Mouse (Mus musculus): Measurements from ENCODE around the gene Tnfaip8l2. TPM values are rescaled to one million over a fixed set of nuclear protein-coding genes. Genes with fewer than 3 reads are reported as not detected.
"Not testable (repeated sequence)": the region's sequence is repeated elsewhere in the genome, so short reads cannot be mapped to it uniquely, and the experiment has no call there.

Gene Tnfaip8l2
- total RNA-seq, 2 experiments from 2014 or later = 2.6 to 3.2 TPM

DNA sequence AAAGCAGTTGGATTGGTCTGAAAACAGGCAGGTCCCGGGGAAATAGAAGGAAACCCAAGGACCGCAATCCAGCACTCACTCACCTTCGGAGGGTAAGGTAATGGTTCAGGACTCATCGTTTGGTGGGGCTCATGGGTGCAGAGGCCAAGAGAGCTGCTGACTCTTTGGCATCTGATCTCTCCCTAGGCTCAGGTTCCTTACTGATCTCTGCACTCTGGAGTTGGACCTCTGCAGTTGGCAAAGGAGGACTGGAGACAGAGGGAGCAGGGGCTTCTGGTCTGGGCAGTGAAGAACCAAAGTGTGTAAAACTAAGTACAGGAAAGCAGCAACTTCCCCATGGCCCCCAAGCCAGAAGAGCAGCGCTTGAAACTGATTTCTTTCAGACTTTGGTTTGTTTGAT lies 12.1 kb downstream of the Tnfaip8l2 start:
- intact Hi-C loops (cut with DNase I) = no loop called here
- no peak for DNase-seq (ENCODE audit: low spot score in 2 of 2)

DNA sequence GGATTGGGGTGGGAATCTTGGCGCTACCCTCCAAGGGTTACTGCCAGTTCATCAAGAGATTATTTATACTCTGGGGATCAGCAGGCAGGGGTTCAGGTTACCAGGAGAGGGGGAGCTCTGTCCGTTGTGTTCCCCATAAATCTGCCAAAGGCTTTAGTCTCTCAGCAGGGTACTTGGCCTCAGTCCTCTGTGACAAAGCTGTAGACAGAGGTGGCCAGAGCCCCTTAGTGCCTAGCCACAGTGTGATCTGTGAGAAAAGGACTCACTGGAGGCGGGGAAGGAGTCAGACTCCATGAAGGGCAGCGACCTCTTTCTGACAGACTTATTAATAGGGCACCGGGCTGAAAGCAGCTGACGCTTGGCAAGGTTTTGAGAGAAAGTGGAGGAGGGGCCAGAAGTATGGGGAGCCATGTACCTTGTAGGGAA lies 12.9 kb downstream of the Tnfaip8l2 start:
- DNase-seq (ENCODE audit: low spot score in 2 of 2) = no peak
- intact Hi-C loops (cut with DNase I) = no loop called here

DNA sequence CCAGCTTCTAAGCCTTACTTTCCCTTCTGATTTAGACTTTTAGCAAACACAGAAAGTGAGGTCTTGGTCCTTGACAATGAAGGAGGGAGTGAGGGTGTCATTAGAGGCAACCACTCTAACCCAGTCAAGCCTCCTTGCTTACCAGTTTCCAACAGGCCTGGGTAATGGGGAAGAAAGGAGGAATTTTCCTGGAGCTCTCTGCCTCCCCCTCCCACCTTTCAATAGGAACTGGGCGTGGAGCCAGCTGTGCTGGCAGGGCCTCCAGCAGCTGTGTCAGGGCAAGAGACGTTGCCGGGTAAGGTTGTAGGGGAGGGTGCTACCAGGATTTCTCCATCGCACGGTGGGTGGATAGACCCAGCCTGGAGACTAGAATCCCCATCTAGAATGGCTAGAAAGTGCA lies 17.2 kb downstream of the Tnfaip8l2 start:
- intact Hi-C loops (cut with DNase I) = no loop called here
- peak in 1 of 2 experiments; percentile 42 for DNase-seq (ENCODE audit: low spot score in 2 of 2)

DNA sequence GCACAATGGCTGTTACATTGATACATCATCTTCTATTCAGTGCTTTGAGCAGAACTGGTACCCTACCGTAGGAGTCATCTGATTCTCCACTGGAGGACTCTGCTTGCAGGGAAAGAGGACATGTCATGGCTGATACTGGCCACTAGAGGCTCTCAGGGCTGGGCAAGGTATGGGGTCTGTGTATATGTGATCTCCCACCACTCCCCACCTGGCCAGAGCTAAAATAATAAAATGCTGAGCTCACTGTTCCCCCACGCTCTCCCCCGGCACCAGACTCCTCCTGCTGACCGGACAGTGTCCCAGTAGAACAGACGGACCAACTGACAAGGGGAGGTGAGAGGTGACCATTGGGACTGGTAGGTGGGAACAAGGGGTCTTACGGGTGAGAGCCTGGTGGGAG lies 17.9 kb downstream of the Tnfaip8l2 start, which contains the start of gene Tmod4:
Gene Tmod4 (plus strand): TSS at position 231 of the 400 bp plus-strand sequence.
- intact Hi-C loops (cut with DNase I) = no loop called here
- DNase-seq (ENCODE audit: low spot score in 2 of 2) = no peak

DNA sequence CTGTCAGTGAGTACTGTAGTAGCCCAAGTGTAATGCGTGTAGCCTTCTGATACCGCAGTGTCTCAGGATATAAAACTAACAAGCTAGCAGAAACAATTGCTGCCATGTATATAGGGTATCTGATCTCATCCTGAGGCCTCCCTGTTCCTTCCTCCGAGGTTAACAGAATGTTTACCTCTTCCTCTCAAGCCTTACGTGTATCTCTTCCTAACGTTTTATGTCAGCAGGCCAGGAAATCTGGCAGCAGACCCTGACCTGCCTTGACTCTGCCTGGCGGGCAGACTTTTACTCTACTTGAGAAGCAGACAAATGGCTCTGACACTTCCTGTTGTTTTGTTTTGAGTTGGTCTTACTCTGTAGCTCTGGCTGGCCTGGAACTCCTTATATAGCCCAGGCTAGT lies 20.6 kb downstream of the Tnfaip8l2 start:
- intact Hi-C loops (cut with DNase I) = no loop called here
- DNase-seq (ENCODE audit: low spot score in 2 of 2) = no peak

DNA sequence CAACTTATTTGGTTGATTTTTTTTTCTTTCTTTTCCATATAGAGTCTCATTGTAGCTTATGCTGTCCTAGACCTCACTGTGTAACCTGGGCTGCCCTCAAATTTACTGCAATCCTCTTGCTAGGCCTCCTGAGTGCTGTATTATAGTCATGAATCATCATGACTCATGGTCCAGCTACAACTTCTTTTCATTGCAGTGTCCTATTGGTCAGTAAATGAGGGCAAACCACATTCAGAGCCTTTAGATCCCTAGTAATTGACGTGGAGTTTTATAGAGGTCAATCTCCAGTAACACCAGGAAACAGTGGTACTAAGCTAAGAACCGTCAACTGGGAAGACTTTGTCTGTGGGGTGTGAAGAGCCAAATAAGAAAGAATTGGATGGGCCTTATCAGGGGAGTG lies 24.4 kb downstream of the Tnfaip8l2 start:
- DNase-seq (ENCODE audit: low spot score in 2 of 2) = no peak
- intact Hi-C loops (cut with DNase I) = no loop called here

DNA sequence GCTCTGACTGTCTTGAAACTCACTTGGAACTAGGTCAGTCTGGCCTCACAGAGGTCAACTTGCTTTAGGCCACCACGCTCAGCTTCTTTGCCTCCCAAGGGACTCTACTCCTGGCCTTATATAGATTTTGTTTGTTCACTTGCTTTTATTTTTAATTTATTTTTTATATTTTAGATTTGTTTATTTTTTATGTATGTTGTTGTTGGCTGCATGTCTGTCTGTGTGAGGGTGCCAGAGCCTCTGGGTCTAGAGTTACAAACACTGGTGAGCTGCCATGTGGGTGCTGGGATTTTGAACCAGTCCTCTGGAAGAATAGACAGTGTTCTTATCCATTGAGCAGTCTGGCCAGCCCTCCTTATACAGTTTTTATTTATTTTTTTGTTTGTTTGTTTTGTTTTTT lies 29.4 kb downstream of the Tnfaip8l2 start:
- intact Hi-C loops (cut with DNase I) = no loop called here
- DNase-seq (ENCODE audit: low spot score in 2 of 2) = no peak

DNA sequence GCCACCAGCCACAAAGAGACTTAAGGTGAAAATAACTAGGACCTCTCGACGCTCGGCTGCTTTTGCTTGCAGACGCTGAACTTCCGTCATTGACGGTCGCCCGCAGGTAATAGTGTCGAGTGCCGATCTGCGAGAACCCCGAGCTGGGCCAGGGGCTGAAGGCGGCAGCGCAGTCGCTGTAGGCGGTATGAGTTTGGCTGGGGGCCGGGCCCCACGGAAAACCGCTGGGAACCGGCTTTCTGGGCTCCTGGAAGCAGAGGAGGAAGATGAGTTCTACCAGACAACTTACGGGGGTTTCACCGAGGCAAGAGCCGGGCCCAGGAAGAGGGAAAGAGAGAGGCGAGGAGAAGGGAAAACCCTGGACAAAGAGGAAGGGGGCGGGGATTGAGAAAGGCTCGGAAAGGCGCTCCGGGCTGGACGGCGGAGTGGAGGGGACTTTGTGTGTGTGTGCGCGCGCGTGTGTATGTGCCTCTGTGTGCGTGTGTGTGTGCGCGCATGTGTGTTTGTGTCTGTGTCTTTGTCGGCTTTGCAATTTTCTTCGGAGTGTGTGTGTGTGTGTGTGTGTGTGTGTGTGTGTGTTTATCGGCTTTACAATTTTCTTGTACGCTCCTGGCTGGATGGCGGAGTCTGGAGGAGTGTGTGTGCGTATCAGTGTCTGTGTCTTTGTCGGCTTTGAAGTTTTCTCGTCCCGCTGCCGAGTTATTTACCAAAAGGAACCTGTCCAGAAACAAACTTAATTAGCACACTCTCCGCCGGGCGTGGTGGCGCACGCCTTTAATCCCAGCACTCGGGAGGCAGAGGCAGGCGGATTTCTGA lies 31.0 kb downstream of the Tnfaip8l2 start, which contains the start of gene Vps72:
Gene Vps72 (plus strand): TSS at position 112 of the 816 bp plus-strand sequence.
- peak; percentile 91 to 96 for DNase-seq (ENCODE audit: low spot score in 2 of 2)
- intact Hi-C loops (cut with DNase I) = loop anchor here (2.0 kb wide), 1 partner anchor 22 kb away; no protein-coding TSS in a partner anchor

DNA sequence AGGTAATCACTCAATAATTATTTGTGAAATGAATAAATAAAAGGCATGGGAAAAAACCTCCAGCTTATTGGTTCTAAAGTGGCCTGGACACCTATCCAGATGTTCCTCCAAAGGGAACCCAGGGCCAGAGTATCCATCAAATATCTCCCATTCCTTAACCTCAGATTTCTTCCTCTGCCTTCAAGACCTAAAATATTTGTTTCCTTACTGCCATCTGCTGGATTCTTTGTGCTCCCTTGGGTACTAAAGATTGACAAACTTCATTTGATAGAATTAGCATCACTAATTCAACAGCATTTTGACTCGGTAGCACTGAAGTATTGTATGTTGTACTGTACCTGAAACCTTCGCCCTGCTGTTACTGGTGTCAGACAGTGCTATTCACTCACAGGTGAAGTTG lies 34.3 kb downstream of the Tnfaip8l2 start:
- intact Hi-C loops (cut with DNase I) = loop anchor here (2.0 kb wide), 1 partner anchor 55 kb away; no protein-coding TSS in a partner anchor
- peak in 1 of 2 experiments; percentile 44 for DNase-seq (ENCODE audit: low spot score in 2 of 2)

DNA sequence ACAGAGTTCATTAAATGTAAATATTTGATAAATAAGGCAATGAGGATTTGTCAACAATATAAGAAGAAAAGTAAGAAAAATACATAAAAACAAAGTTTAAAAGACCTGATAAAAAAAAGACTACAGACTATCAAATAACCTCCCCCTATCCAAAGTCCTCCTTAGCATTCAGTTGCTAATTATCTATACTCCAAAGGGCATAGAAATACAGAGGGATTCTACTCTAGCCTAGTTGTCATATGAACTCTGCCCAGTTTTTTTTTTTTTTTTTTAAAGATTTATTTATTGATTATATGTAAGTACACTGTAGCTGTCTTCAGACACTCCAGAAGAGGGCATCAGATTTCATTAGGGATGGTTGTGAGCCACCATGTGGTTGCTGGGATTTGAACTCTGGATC lies 34.9 kb downstream of the Tnfaip8l2 start:
- intact Hi-C loops (cut with DNase I) = loop anchor here (2.0 kb wide), 1 partner anchor 55 kb away; no protein-coding TSS in a partner anchor
- not testable (repeated sequence) for DNase-seq (ENCODE audit: low spot score in 2 of 2)

DNA sequence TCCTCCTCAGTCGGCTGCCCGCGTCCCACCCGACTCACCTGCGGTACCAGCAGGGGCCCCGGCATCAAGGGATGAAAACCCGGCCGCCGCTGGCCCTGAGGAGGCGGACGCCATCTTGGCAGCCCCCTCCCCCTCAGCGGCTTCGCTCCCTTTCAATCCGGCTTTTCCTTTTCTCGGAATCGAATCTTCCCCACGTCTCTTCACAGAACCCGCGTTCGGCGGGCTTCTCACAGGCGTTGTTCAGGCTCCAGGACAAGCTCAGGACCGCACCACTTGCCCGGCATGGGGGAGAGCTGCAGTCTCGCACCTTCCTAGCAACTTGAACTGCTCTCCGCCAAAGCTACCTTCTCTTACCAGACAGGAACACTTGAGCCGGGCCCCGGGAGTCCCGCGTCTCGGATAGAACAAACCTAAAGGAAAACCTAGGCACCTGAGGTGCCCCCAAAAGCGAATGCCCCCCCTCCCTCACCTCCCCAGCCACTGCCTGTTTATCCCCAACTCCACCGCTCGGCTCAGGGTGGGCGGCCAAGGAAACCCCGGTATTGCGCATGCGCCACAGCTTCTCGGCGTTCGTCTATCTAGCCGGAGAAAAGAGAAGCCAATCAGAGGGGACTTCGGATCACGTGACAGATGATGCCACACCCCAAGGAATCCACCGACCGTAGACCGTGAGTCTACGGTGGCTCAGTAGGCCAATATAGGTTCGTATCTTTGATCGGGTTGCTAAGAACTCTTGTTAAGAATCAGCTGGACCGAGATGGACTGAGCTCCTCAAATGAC lies 35.6 kb downstream of the Tnfaip8l2 start, which contains the start of gene Pip5k1a:
Gene Pip5k1a (minus strand): TSS at position 593 of the 780 bp plus-strand sequence.
- peak; percentile 95 to 99 for DNase-seq (ENCODE audit: low spot score in 2 of 2)
- intact Hi-C loops (cut with DNase I) = loop anchor here (2.0 kb wide), 1 partner anchor 54 kb away; no protein-coding TSS in a partner anchor

DNA sequence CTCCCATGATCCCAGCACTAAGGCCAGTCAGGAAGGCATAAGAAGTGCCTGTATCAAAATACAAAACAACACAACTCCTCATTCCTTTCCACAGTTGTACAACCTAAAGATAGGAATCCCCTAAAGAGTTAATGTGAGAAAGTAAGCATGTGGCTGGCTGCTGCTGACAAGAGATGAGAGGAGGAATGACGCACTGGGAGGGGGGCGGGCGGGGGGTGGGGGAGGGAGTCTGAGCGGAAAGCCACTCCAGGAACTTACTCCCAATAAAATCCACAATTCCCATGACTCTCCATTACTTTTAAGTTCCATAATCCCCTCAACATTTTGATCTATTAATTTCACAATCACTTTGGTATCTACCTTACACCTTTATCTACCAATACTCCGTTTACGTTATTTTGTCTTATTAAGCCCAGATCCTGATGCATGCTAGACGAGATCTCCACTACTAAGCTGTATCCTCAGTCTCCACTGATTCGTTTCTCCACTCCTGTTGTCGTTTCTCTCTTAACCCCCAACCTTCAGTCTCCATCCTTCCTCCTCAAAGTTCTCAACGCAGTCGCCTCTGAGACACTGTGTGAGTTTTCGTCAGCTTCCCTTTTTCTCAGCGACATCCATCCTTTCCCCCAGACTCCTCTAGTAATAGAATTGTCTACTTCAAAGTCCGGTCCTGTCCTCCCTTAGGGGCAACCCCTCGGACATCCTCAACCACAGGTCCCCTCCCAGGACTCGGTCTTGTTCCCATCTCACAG lies 36.4 kb downstream of the Tnfaip8l2 start:
- intact Hi-C loops (cut with DNase I) = loop anchor here (2.0 kb wide), 2 partner anchors 17 to 53 kb away; no protein-coding TSS in a partner anchor
- DNase-seq (ENCODE audit: low spot score in 2 of 2) = peak in 1 of 2 experiments; percentile 47

DNA sequence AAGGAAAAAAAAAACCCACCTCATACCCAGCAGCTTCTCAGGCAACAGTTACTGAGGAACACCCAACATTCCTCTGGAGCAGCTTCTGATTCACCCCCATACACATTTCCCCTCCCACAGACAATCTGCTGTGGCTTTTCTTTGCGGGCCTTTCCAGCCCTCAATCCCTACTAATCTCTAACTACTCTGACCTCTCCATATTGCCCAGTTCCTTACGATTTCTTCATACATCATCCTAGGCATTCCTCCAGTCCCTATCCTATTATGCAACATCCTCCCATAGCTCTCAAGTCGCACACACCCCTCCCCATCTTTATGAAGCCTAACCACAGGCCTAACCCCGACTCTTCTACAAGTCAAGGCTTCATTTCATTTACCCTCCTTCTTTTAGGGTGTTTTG lies 37.0 kb downstream of the Tnfaip8l2 start:
- DNase-seq (ENCODE audit: low spot score in 2 of 2) = peak; percentile 48 to 84
- intact Hi-C loops (cut with DNase I) = loop anchor here (2.0 kb wide), 1 partner anchor 16 kb away; no protein-coding TSS in a partner anchor

DNA sequence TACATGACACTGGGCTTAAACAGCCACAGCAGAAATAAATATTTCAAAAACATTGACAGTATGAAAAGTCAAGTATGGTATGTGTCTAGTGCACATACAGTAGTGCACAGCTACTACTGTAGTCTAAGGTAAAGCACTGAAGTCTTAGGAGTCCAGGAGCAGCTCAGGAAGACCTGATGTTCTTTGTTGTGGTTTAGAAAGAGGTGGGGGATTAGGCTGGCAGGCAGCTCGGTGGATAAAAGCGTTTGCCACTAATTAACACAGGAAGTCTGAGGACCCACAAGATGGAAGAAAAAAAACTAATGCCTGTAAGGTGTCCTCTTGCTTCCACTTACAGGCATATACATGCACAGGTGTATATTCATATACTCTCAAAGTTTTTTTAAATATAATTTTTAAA lies 41.3 kb downstream of the Tnfaip8l2 start:
- DNase-seq (ENCODE audit: low spot score in 2 of 2) = no peak
- intact Hi-C loops (cut with DNase I) = no loop called here

Small RNA genes lying within 50 kb of the gene (microRNA-seq; reads per million reads assigned to microRNA genes)
- gene Mir8099-1 = 0 reads per million in 2 experiments

Other genes with a start within 250 kb of the Tnfaip8l2 start
- gene Selenbp1, start 209.3 kb downstream of the Tnfaip8l2 start, total RNA-seq (2021) = 1 to 10 TPM; 7.5 to 9.0 TPM
- 10 to 100 TPM; 22.2 to 27.6 TPM for gene Rfx5, start 188.3 kb downstream of the Tnfaip8l2 start, total RNA-seq (2021)
- 10 to 100 TPM; 51.0 to 61.8 TPM for gene Pi4kb, start 167.6 kb downstream of the Tnfaip8l2 start, total RNA-seq (2021)
- 10 to 100 TPM; 21.4 to 22.2 TPM for gene Zfp687, start 126.9 kb downstream of the Tnfaip8l2 start, total RNA-seq (2021)
- 100 to 1,000 TPM; 154 to 156 TPM for gene Psmd4, start 99.7 kb downstream of the Tnfaip8l2 start, total RNA-seq (2021)
- gene Pip5k1a, start 35.4 kb downstream of the Tnfaip8l2 start, total RNA-seq (2021) = 10 to 100 TPM; 51.1 to 51.7 TPM
- 10 to 100 TPM; 36.2 to 43.7 TPM for gene Vps72, start 31.3 kb downstream of the Tnfaip8l2 start, total RNA-seq (2021)
- not detected for gene Tmod4, start 17.9 kb downstream of the Tnfaip8l2 start, total RNA-seq (2021)
- gene Scnm1, start 8.3 kb downstream of the Tnfaip8l2 start, total RNA-seq (2021) = 10 to 100 TPM; 42.1 to 46.2 TPM
- gene Lysmd1, start 8.3 kb downstream of the Tnfaip8l2 start, total RNA-seq (2021) = 10 to 100 TPM; 16.8 to 18.1 TPM
- 10 to 100 TPM; 24.7 to 25.3 TPM for gene Sema6c, start 18.1 kb upstream of the Tnfaip8l2 start, total RNA-seq (2021)
- gene Gabpb2, start 75.6 kb upstream of the Tnfaip8l2 start, total RNA-seq (2021) = 1 to 10 TPM; 7.5 to 8.9 TPM
- 10 to 100 TPM; 60.0 TPM for gene Cdc42se1, start 86.4 kb upstream of the Tnfaip8l2 start, total RNA-seq (2021)
- 100 to 1,000 TPM; 329 to 339 TPM for gene Mllt11, start 89.8 kb upstream of the Tnfaip8l2 start, total RNA-seq (2021)
- under 1 TPM in 1 of 2 experiments, not detected in 1; 0.18 TPM for gene Gm128, start 99.2 kb upstream of the Tnfaip8l2 start, total RNA-seq (2021)
- under 1 TPM; 0.62 to 0.66 TPM for gene Bnipl, start 108.8 kb upstream of the Tnfaip8l2 start, total RNA-seq (2021)
- gene Mindy1, start 139.0 kb upstream of the Tnfaip8l2 start, total RNA-seq (2021) = 10 to 100 TPM; 18.7 to 20.5 TPM
- gene Prune1, start 139.7 kb upstream of the Tnfaip8l2 start, total RNA-seq (2021) = 10 to 100 TPM; 22.6 to 24.8 TPM
- gene Anxa9, start 164.8 kb upstream of the Tnfaip8l2 start, total RNA-seq (2021) = under 1 TPM; 0.57 to 0.78 TPM
- gene Cers2, start 172.4 kb upstream of the Tnfaip8l2 start, total RNA-seq (2021) = 10 to 100 TPM; 44.5 to 48.9 TPM
- 10 to 100 TPM; 34.7 to 37.4 TPM for gene Setdb1, start 214.8 kb upstream of the Tnfaip8l2 start, total RNA-seq (2021)

All from left cerebral cortex, postnatal 25 days (tissue).